Mouse (Mus musculus) MEL (cell line): Measurements from ENCODE around the gene Srebf2. TPM values are rescaled to one million over a fixed set of nuclear protein-coding genes. Genes with fewer than 3 reads are reported as not detected.

Experiments used
- DNase-seq: peaks from one replicate; pipeline ENCODE4 v3.0.0; 2011; ENCODE audit warnings: low read depth, low spot score
- H3K27ac ChIP-seq: 2 replicates; pipeline ENCODE4 v1.5.1; 2012; ENCODE audit warnings: low read depth, mild to moderate bottlenecking, control low read depth, low read length, moderate library complexity; ENCODE audit not compliant: control insufficient read depth
- H3K27me3 ChIP-seq, 2 experiments: fragments of 150-350 bp in 1 of 2; sonication (generic) in 1 of 2; 2 replicates each; pipeline ENCODE4 v1.6.1; 2012; ENCODE audit warnings: low read length in 2 of 2, mild to moderate bottlenecking in 2 of 2, improper control_type of control experiment in 1 of 2, moderate library complexity in 1 of 2; ENCODE audit not compliant: insufficient read depth in 2 of 2, control insufficient read depth in 1 of 2
- H3K36me3 ChIP-seq, 2 experiments: 2 replicates each; pipeline ENCODE4 v1.6.1; 2012 to 2014; ENCODE audit warnings: low read length in 2 of 2, improper control_type of control experiment in 1 of 2, inconsistent platforms in 1 of 2, mild to moderate bottlenecking in 1 of 2; ENCODE audit not compliant: insufficient read depth in 2 of 2, control insufficient read depth in 1 of 2
- H3K4me1 ChIP-seq, 2 experiments: fragments of 150-350 bp in 1 of 2; sonication (generic) in 1 of 2; 2 replicates each; pipeline ENCODE4 v1.6.1; 2012; ENCODE audit warnings: low read length in 2 of 2, improper control_type of control experiment in 1 of 2, mild to moderate bottlenecking in 1 of 2; ENCODE audit not compliant: insufficient read depth in 2 of 2, control insufficient read depth in 1 of 2
- H3K4me3 ChIP-seq, 2 experiments: fragments of 150-350 bp in 1 of 2; sonication (generic) in 1 of 2; 2 replicates each; pipeline ENCODE4 v1.5.1; 2012; ENCODE audit warnings: low read depth in 2 of 2, low read length in 2 of 2, mild to moderate bottlenecking in 2 of 2, moderate library complexity in 2 of 2, control low read depth in 1 of 2, improper control_type of control experiment in 1 of 2; ENCODE audit not compliant: control insufficient read depth in 1 of 2, insufficient read depth in 1 of 2
- H3K79me2 ChIP-seq: 2 replicates; pipeline ENCODE4 v1.6.1; 2012; ENCODE audit warnings: mild to moderate bottlenecking, low read length, moderate library complexity; ENCODE audit not compliant: control insufficient read depth, poor library complexity, insufficient read depth
- H3K9ac ChIP-seq: 2 replicates; pipeline ENCODE4 v1.6.1; 2012; ENCODE audit warnings: low read depth, mild to moderate bottlenecking, control low read depth, low read length, moderate library complexity; ENCODE audit not compliant: control insufficient read depth, poor library complexity, severe bottlenecking
- H3K9me3 ChIP-seq: fragments of 150-350 bp; sonication (generic); replicated peaks from 2 replicates; pipeline ENCODE4 v1.6.1; 2012; ENCODE audit warnings: mild to moderate bottlenecking, low read length, improper control_type of control experiment, moderate library complexity; ENCODE audit not compliant: insufficient read depth
- BHLHE40 ChIP-seq: IDR thresholded peaks from 2 replicates; pipeline ENCODE4 v1.6.1; 2012; ENCODE audit warnings: low read depth, mild to moderate bottlenecking, inconsistent platforms, low read length, improper control_type of control experiment, borderline replicate concordance
- CHD2 ChIP-seq: IDR thresholded peaks from 2 replicates; pipeline ENCODE4 v1.6.1; 2011; ENCODE audit warnings: low read length, improper control_type of control experiment
- CTCF ChIP-seq, 3 experiments: IDR thresholded peaks in 2 of 3; conservative IDR thresholded peaks in 1 of 3; 2 replicates each; pipeline ENCODE4 v1.5.1; 2011 to 2012; ENCODE audit warnings: low read length in 3 of 3, low read depth in 2 of 3, mild to moderate bottlenecking in 2 of 3, improper control_type of control experiment in 1 of 3, inconsistent platforms in 1 of 3, mixed read lengths in 1 of 3, moderate library complexity in 1 of 3; ENCODE audit not compliant: control insufficient read depth in 1 of 3, insufficient read depth in 1 of 3, poor library complexity in 1 of 3, severe bottlenecking in 1 of 3
- ELF1 ChIP-seq: IDR thresholded peaks from 2 replicates; pipeline ENCODE4 v1.6.1; 2014; ENCODE audit warnings: low read depth, mild to moderate bottlenecking, inconsistent platforms, low read length, improper control_type of control experiment, moderate library complexity
- JUND ChIP-seq: IDR thresholded peaks from 2 replicates; pipeline ENCODE4 v1.6.1; 2011; ENCODE audit warnings: low read depth, mild to moderate bottlenecking, improper control_type of control experiment, low read length
- MAFK ChIP-seq: IDR thresholded peaks from 2 replicates; pipeline ENCODE4 v1.6.1; 2011; ENCODE audit warnings: low read depth, mild to moderate bottlenecking, low read length, improper control_type of control experiment, borderline replicate concordance
- MAZ ChIP-seq: IDR thresholded peaks from 2 replicates; pipeline ENCODE4 v1.6.1; 2012; ENCODE audit warnings: low read depth, mild to moderate bottlenecking, inconsistent platforms, low read length, improper control_type of control experiment
- MEF2A ChIP-seq: IDR thresholded peaks from 2 replicates; pipeline ENCODE4 v1.6.1; 2014; ENCODE audit warnings: low read depth, mild to moderate bottlenecking, inconsistent platforms, low read length, improper control_type of control experiment; ENCODE audit not compliant: poor library complexity, insufficient replicate concordance, severe bottlenecking; ENCODE audit errors: extremely low read depth
- MYC ChIP-seq: IDR thresholded peaks from 2 replicates; pipeline ENCODE4 v1.6.1; 2011; ENCODE audit warnings: low read depth, mild to moderate bottlenecking, low read length, improper control_type of control experiment, moderate library complexity
- NRF1 ChIP-seq: IDR thresholded peaks from 2 replicates; pipeline ENCODE4 v1.6.1; 2014; ENCODE audit warnings: low read depth, mild to moderate bottlenecking, inconsistent platforms, low read length, improper control_type of control experiment, moderate library complexity; ENCODE audit not compliant: poor library complexity, insufficient read depth, severe bottlenecking
- POLR2AphosphoS2 ChIP-seq: IDR thresholded peaks from 2 replicates; pipeline ENCODE4 v1.6.1; 2011; ENCODE audit warnings: low read length, improper control_type of control experiment
- POLR2AphosphoS5 ChIP-seq: IDR thresholded peaks from 2 replicates; pipeline ENCODE4 v1.6.1; 2012; ENCODE audit warnings: low read depth, borderline replicate concordance, mild to moderate bottlenecking, inconsistent platforms, low read length, moderate library complexity, mixed read lengths
- RAD21 ChIP-seq: IDR thresholded peaks from 2 replicates; pipeline ENCODE4 v1.6.1; 2011; ENCODE audit warnings: mild to moderate bottlenecking, low read depth, low read length, improper control_type of control experiment
- RCOR1 ChIP-seq: IDR thresholded peaks from 2 replicates; pipeline ENCODE4 v1.6.1; 2012; ENCODE audit warnings: low read depth, mild to moderate bottlenecking, inconsistent platforms, low read length, improper control_type of control experiment
- SIN3A ChIP-seq: IDR thresholded peaks from 2 replicates; pipeline ENCODE4 v1.6.1; 2012; ENCODE audit warnings: low read length, improper control_type of control experiment, inconsistent platforms
- TAL1 ChIP-seq: IDR thresholded peaks from 2 replicates; pipeline ENCODE4 v1.6.1; 2012; ENCODE audit warnings: mild to moderate bottlenecking, inconsistent platforms, low read length, moderate library complexity, mixed read lengths
- TBP ChIP-seq: IDR thresholded peaks from 2 replicates; pipeline ENCODE4 v1.8.0; 2011; ENCODE audit warnings: low read depth, low read length, improper control_type of control experiment
- USF1 ChIP-seq: IDR thresholded peaks from 2 replicates; pipeline ENCODE4 v1.6.1; 2014; ENCODE audit warnings: low read depth, mild to moderate bottlenecking, inconsistent platforms, low read length, improper control_type of control experiment, moderate library complexity
- ZC3H11A ChIP-seq: IDR thresholded peaks from 2 replicates; pipeline ENCODE4 v1.6.1; 2012; ENCODE audit warnings: low read depth, mild to moderate bottlenecking, inconsistent platforms, low read length, improper control_type of control experiment
- ZMIZ1 ChIP-seq: IDR thresholded peaks from 2 replicates; pipeline ENCODE4 v1.6.1; 2012; ENCODE audit warnings: low read depth, mild to moderate bottlenecking, inconsistent platforms, low read length, improper control_type of control experiment, moderate library complexity
- polyA plus RNA-seq, 2 experiments: library from polyadenylated mRNA; stranded (reverse) in 1 of 2; unstranded in 1 of 2; fragments of >175 nt in 1 of 2; fragments of >200 nt in 1 of 2; gene quantifications; 2 replicates each; pipeline versions ENCODE4 v1.2.1 to v1.2.4; 2012; ENCODE audit warnings: low replicate concordance in 2 of 2, low read depth in 1 of 2; ENCODE audit not compliant: insufficient read length in 2 of 2, insufficient read depth in 1 of 2, missing spikeins in 1 of 2
- total RNA-seq: library from RNA; depleted of rRNA; stranded (reverse); fragments of 300-350 nt; gene quantifications from 2 replicates; pipeline ENCODE4 v1.2.3, GENCODE M21; 2012

The Srebf2 gene
- total and polyA plus RNA-seq, 3 experiments, result 40.5 to 161 TPM; not detected in 1

GRCm38 (mm10) chr15:82160731-82161640 is 14.0 kb downstream of the Srebf2 start:
- H3K27me3 ChIP-seq, result no peaks in the 10 kb centered on the region
- H3K79me2 ChIP-seq, result peaks cover 13% of the 10 kb centered on the region
- H3K27ac ChIP-seq, result no peak overlapping the region
- H3K36me3 ChIP-seq, result peaks cover 2 to 23% of the 10 kb centered on the region in 2 experiments
- no peak for DNase-seq
- no peak overlapping the region for H3K9ac ChIP-seq
- no peak overlapping the region for H3K4me3 ChIP-seq
- H3K4me1 ChIP-seq, result peaks cover 12 to 28% of the 10 kb centered on the region in 2 experiments
- no peaks in the 10 kb centered on the region for H3K9me3 ChIP-seq
- TF ChIP-seq ZC3H11A (no peak), TAL1 (no peak), ZMIZ1 (no peak), SIN3A (no peak), USF1 (no peak), RAD21 (no peak), BHLHE40 (no peak), ELF1 (no peak), MAFK (no peak), CTCF (IDR thresholded peaks at IDR 0.05 in 2 of 3, conservative IDR thresholded peaks at IDR 0.05 in 1 of 3; ENCODE audit: control insufficient read depth in 1 of 3, insufficient read depth in 1 of 3, low read depth in 2 of 3, low read length in 3 of 3, poor library complexity in 1 of 3, severe bottlenecking in 1 of 3) (no peak), MEF2A (no peak), MAZ (no peak)

- peaks cover 9 to 18% of the 10 kb centered on the region in 2 experiments for H3K4me1 ChIP-seq
- peaks cover 2 to 14% of the 10 kb centered on the region in 2 experiments for H3K36me3 ChIP-seq
- H3K79me2 ChIP-seq, result peaks cover 16% of the 10 kb centered on the region
- no peak for DNase-seq
- H3K9me3 ChIP-seq, result no peaks in the 10 kb centered on the region
- TF ChIP-seq JUND, result no peak
- TF ChIP-seq RAD21, result no peak
- TF ChIP-seq CTCF (IDR thresholded peaks at IDR 0.05 in 2 of 3, conservative IDR thresholded peaks at IDR 0.05 in 1 of 3; ENCODE audit: control insufficient read depth in 1 of 3, insufficient read depth in 1 of 3, low read depth in 2 of 3, low read length in 3 of 3, poor library complexity in 1 of 3, severe bottlenecking in 1 of 3), result no peak
- no peak for TF ChIP-seq TAL1
- TF ChIP-seq POLR2AphosphoS2, result no peak
- no peak for TF ChIP-seq NRF1
- no peak for TF ChIP-seq MEF2A
- no peak for TF ChIP-seq CHD2
- no peak for TF ChIP-seq TBP
- no peak for TF ChIP-seq RCOR1
- no peak for TF ChIP-seq POLR2AphosphoS5
- TF ChIP-seq MYC, result no peak
- TF ChIP-seq, all 39 proteins: peak for 0
- Histone ChIP-seq H3K27ac (no peak overlapping the region), H3K9ac (no peak overlapping the region), H3K27me3 (no peaks in the 10 kb centered on the region), H3K4me3 (no peak overlapping the region)
Observed at GRCm38 (mm10) chr15:82161965-82162600, 15.1 kb downstream of the Srebf2 start.
